Mouse (Mus musculus): ENCODE data around the gene Sez6l. TPM values are rescaled to one million over a fixed set of nuclear protein-coding genes. Genes with fewer than 3 reads are reported as not detected.
A peak's percentile ranks its signal among the peaks of the same experiment; 100 is the strongest.

The Sez6l gene
- polyA plus RNA-seq, 1 experiment from 2014 or later = 22.1 TPM

DNA sequence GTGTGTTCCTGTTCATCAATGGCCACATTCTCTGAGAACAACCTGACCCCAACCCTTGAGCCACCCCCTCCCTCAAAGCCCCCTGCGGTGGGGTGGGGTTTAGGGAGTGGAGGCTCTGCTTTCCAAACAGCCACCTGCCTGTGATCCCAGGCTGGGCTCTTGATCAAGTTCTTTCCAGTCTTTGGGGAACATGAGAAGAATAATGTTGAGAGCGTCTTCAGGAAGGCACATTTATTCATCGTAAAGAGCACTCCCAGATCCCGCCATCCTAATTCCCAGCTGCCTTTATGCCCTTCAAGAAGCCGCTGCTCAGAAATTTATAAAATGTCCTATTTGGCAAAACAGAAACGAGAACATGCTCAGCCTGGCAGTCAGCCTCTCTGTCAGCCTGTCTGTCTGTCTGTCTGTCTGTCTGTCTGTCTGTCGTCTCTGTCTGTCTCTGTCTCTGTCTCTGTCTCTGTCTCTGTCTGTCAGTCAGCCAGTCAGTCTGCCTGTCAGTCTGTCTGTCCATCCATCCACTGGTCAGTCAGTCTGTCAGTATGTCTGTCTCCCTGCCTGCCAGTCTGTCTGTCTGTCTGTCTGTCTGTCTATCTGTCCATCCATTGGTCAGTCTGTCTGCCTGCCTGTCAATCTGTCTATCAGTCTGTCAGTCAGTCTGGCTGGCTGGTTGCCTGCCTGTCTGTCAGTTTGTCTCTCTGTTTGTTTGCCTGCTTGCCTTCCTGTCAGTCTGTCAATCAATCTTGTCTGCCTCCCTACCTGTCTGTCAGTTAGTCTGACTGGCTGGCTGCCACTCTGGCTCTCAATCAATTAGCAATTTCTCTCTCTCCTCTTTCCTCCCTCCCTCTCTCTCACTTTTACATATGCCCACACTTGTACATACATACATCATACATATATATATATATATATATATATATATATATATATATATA, 19.0 kb upstream of the Sez6l start:
- H3K4me1 ChIP-seq (ENCODE audit: control insufficient read depth, insufficient read depth, low read length) = peaks cover 11% of the 10 kb centered on the region
- H3K9ac ChIP-seq (ENCODE audit: low read length) = no peak overlapping the region
- no peak for ATAC-seq
- H3K27ac ChIP-seq (ENCODE audit: low read depth, low read length) = no peak overlapping the region
- no peaks in the 10 kb centered on the region for H3K27me3 ChIP-seq (replicated peaks; ENCODE audit: control insufficient read depth, insufficient read depth, low read length)
- no peaks in the 10 kb centered on the region for H3K9me3 ChIP-seq (replicated peaks; ENCODE audit: control insufficient read depth, low read length)
- 62% methylated on average over 7 of the region's 7 CpGs for WGBS
- H3K4me2 ChIP-seq (ENCODE audit: low read length) = no peak overlapping the region
- no peak overlapping the region for H3K4me3 ChIP-seq (ENCODE audit: low read depth, low read length)
- DNase-seq (ENCODE audit: low spot score) = peak; percentile 35
- H3K36me3 ChIP-seq (ENCODE audit: control insufficient read depth, insufficient read depth, low read length) = no peaks in the 10 kb centered on the region

DNA sequence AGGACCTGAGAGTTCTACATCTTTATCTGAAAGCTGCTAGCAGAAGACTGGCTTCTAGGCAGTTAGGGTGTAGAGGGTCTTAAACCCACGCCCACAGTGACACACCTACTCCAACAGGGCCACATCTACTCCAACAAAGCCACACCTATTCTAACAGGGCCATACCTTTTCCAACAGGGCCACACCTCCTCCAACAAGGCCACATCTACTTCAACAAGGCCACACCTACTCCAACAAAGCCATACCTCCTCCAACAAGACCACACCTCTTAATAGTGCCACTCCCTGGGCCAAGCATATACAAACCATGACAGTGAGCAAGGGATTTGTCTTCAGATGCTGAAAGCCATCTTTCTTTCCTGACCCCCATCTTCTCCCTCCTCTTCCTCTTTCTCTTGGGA, 14.7 kb upstream of the Sez6l start:
- no peak overlapping the region for H3K27ac ChIP-seq (ENCODE audit: low read depth, low read length)
- ATAC-seq = no peak
- H3K4me2 ChIP-seq (ENCODE audit: low read length) = no peak overlapping the region
- no peak overlapping the region for H3K4me3 ChIP-seq (ENCODE audit: low read depth, low read length)
- H3K27me3 ChIP-seq (replicated peaks; ENCODE audit: control insufficient read depth, insufficient read depth, low read length) = no peaks in the 10 kb centered on the region
- no peaks in the 10 kb centered on the region for H3K9me3 ChIP-seq (replicated peaks; ENCODE audit: control insufficient read depth, low read length)
- no peak for DNase-seq (ENCODE audit: low spot score)
- H3K36me3 ChIP-seq (ENCODE audit: control insufficient read depth, insufficient read depth, low read length) = no peaks in the 10 kb centered on the region
- whole genome bisulfite sequencing = 88% methylated on average over 1 of the region's 1 CpGs
- H3K4me1 ChIP-seq (ENCODE audit: control insufficient read depth, insufficient read depth, low read length) = peaks cover 6% of the 10 kb centered on the region
- H3K9ac ChIP-seq (ENCODE audit: low read length) = no peak overlapping the region

DNA sequence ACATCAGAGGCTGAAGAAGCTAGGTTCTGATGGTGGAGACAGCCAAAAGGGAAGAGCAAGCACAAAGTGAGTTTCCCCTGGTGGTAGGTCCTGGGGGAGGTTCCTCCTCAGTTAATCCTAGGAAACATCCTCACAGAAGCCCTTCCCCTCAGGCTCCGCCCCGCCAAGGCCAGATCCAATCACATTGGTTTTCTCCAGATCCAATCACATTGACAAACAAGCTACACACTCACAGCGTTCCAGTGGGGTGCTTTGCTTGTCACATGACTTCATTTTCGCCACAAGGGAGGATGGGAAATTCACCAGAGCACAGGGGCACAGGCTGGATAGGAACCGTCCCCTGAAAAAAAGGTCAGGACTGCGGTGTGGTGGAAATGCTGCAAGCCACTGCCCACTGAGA, 9.1 kb upstream of the Sez6l start:
- Histone ChIP-seq H3K27ac (ENCODE audit: low read depth, low read length) (no peak overlapping the region), H3K9ac (ENCODE audit: low read length) (no peak overlapping the region), H3K36me3 (ENCODE audit: control insufficient read depth, insufficient read depth, low read length) (no peaks in the 10 kb centered on the region), H3K4me1 (ENCODE audit: control insufficient read depth, insufficient read depth, low read length) (peaks cover 7% of the 10 kb centered on the region), H3K27me3 (replicated peaks; ENCODE audit: control insufficient read depth, insufficient read depth, low read length) (no peaks in the 10 kb centered on the region), H3K4me3 (ENCODE audit: low read depth, low read length) (no peak overlapping the region), H3K9me3 (replicated peaks; ENCODE audit: control insufficient read depth, low read length) (no peaks in the 10 kb centered on the region), H3K4me2 (ENCODE audit: low read length) (no peak overlapping the region)
- DNase-seq (ENCODE audit: low spot score) (no peak), ATAC-seq (no peak)
- WGBS = 44% methylated on average over 6 of the region's 6 CpGs

DNA sequence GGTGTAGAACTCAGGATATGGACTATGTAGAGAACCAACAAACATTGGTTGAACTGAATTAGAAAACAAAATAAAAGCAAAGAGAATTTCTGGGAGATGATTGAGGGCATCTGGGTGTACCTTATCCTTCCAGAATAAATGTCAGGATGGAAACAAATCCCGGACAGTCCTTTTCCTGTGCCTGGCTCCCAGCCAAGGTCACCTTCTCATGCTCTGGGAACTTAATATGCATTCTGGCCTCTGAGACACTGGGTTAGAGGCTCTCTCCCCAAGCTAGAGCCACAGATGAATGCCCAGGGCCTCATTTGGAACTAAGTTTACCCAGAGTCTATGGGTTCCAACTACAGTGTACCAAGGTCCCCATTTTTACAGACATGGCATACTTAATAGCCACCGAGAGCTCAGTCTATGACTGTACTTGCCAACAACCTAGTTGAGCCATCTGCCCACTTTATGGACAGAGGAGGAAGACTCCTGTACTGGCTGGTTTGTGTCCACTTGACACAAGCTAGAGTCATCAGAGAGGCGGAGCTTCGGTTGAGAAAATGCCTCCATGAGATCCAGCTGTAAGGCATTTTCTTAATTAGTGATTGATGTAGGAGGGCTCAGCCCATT, 7.3 kb upstream of the Sez6l start:
- peak overlapping the region; percentile 55 for H3K27ac ChIP-seq (ENCODE audit: low read depth, low read length)
- DNase-seq (ENCODE audit: low spot score) = no peak

GRCm38 (mm10) chr5:112583304-112583703, 6.3 kb upstream of the Sez6l start:
- H3K9ac ChIP-seq (ENCODE audit: low read length) = no peak overlapping the region
- DNase-seq (ENCODE audit: low spot score) (peak; percentile 70), ATAC-seq (peak; percentile 57; the same call in 1 of the 2 replicates)
- H3K36me3 ChIP-seq (ENCODE audit: control insufficient read depth, insufficient read depth, low read length) = no peaks in the 10 kb centered on the region
- H3K9me3 ChIP-seq (replicated peaks; ENCODE audit: control insufficient read depth, low read length) = no peaks in the 10 kb centered on the region
- peaks cover 9% of the 10 kb centered on the region for H3K4me1 ChIP-seq (ENCODE audit: control insufficient read depth, insufficient read depth, low read length)
- H3K4me3 ChIP-seq (ENCODE audit: low read depth, low read length) = no peak overlapping the region
- 13% methylated on average over 9 of the region's 9 CpGs for WGBS
- H3K27me3 ChIP-seq (replicated peaks; ENCODE audit: control insufficient read depth, insufficient read depth, low read length) = no peaks in the 10 kb centered on the region
- peak overlapping the region; percentile 55; the same call in 1 of the 2 replicates for H3K27ac ChIP-seq (ENCODE audit: low read depth, low read length)
- peak overlapping the region; percentile 14; the same call in 1 of the 2 replicates for H3K4me2 ChIP-seq (ENCODE audit: low read length)

More for the DNA sequence above, 7.3 kb upstream of the Sez6l start:
- no peaks in the 10 kb centered on the region for H3K9me3 ChIP-seq (replicated peaks; ENCODE audit: control insufficient read depth, low read length)
- no peak overlapping the region for H3K4me2 ChIP-seq (ENCODE audit: low read length)
- 88% methylated on average over 4 of the region's 4 CpGs for whole genome bisulfite sequencing
- H3K36me3 ChIP-seq (ENCODE audit: control insufficient read depth, insufficient read depth, low read length) = no peaks in the 10 kb centered on the region
- no peak overlapping the region for H3K4me3 ChIP-seq (ENCODE audit: low read depth, low read length)
- H3K27me3 ChIP-seq (replicated peaks; ENCODE audit: control insufficient read depth, insufficient read depth, low read length) = no peaks in the 10 kb centered on the region
- ATAC-seq = no peak
- H3K9ac ChIP-seq (ENCODE audit: low read length) = no peak overlapping the region
- H3K4me1 ChIP-seq (ENCODE audit: control insufficient read depth, insufficient read depth, low read length) = peaks cover 5% of the 10 kb centered on the region; the same call in 1 of the 2 replicates

DNA sequence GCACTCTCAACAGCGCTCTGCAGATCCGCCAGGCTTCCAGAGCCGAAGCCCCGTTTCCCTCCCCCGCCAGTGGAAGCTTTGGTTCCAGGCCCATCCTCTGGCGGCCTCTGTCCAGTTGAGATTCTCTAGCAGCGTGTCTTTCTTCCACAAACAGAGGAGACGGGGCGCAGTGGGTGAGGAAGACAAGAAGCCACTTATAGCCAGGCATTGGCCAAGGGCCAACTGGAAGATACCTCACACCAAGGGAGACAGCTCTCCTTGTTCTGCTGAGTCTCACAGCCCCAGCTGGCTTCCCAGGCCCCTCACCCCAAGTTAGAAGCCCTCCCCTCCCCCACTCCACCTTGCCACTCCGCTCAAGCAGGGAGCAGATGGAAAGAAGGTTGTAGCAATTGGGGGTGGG, 765 bp upstream of the Sez6l start:
- ATAC-seq = peak; percentile 66; the same call in 1 of the 2 replicates
- 5% methylated on average over 10 of the region's 10 CpGs for WGBS
- H3K4me2 ChIP-seq (ENCODE audit: low read length) = peak overlapping the region; percentile 80
- DNase-seq (ENCODE audit: low spot score) = peak; percentile 87
- H3K9me3 ChIP-seq (replicated peaks; ENCODE audit: control insufficient read depth, low read length) = no peaks in the 10 kb centered on the region
- H3K27ac ChIP-seq (ENCODE audit: low read depth, low read length) = peak overlapping the region; percentile 88
- H3K36me3 ChIP-seq (ENCODE audit: control insufficient read depth, insufficient read depth, low read length) = no peaks in the 10 kb centered on the region
- H3K27me3 ChIP-seq (replicated peaks; ENCODE audit: control insufficient read depth, insufficient read depth, low read length) = no peaks in the 10 kb centered on the region
- peak overlapping the region; percentile 90 for H3K9ac ChIP-seq (ENCODE audit: low read length)
- peaks cover 24% of the 10 kb centered on the region for H3K4me1 ChIP-seq (ENCODE audit: control insufficient read depth, insufficient read depth, low read length)
- H3K4me3 ChIP-seq (ENCODE audit: low read depth, low read length) = peak overlapping the region; percentile 72

DNA sequence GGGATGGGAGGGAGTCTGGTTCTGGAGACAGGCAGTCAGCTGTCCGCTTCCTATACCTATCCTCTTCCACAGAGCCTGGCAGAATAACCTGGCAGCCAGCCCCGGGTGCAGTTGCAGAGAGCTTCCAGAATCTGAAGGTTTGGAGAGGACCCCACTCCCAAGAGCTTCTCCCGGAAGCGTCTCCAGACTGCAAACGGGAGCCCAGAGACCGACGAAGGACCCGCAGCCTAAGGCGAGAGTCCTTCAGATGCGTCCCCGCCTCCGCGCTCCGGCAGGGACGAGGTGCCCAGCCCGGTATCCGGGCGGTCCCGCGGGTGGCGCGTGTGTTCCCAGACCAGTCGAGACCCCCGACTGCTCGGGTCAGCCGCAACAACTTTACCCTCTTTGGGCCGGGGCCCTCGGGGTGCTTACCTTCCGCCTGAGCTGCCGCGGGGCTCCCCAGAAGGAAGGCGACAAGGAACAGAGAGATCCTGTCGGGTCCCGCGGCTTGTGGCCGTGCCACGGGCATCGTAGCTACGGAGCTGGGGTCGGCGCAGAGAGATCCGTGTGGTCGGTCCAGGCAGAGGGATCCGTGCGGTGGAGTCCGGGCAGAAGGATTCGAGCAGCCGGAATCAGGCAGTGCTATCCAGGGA, 508 bp downstream of the Sez6l start:
- H3K9ac ChIP-seq (ENCODE audit: low read length) = peak overlapping the region; percentile 90
- H3K9me3 ChIP-seq (replicated peaks; ENCODE audit: control insufficient read depth, low read length) = no peaks in the 10 kb centered on the region
- DNase-seq (ENCODE audit: low spot score) (peak; percentile 62), ATAC-seq (peak; percentile 24)
- H3K36me3 ChIP-seq (ENCODE audit: control insufficient read depth, insufficient read depth, low read length) = no peaks in the 10 kb centered on the region
- peaks cover 24% of the 10 kb centered on the region for H3K4me1 ChIP-seq (ENCODE audit: control insufficient read depth, insufficient read depth, low read length)
- WGBS = under 1% methylated on average over 48 of the region's 48 CpGs
- H3K27me3 ChIP-seq (replicated peaks; ENCODE audit: control insufficient read depth, insufficient read depth, low read length) = no peaks in the 10 kb centered on the region
- H3K4me3 ChIP-seq (ENCODE audit: low read depth, low read length) = peak overlapping the region; percentile 72
- H3K4me2 ChIP-seq (ENCODE audit: low read length) = peak overlapping the region; percentile 80
- peak overlapping the region; percentile 88 for H3K27ac ChIP-seq (ENCODE audit: low read depth, low read length)

- 4% methylated on average over 12 of the region's 12 CpGs for WGBS
- Histone ChIP-seq H3K4me3 (ENCODE audit: low read depth, low read length) (peak overlapping the region; percentile 72), H3K4me1 (ENCODE audit: control insufficient read depth, insufficient read depth, low read length) (peaks cover 24% of the 10 kb centered on the region), H3K4me2 (ENCODE audit: low read length) (peak overlapping the region; percentile 80), H3K36me3 (ENCODE audit: control insufficient read depth, insufficient read depth, low read length) (no peaks in the 10 kb centered on the region), H3K9ac (ENCODE audit: low read length) (peak overlapping the region; percentile 90), H3K9me3 (replicated peaks; ENCODE audit: control insufficient read depth, low read length) (no peaks in the 10 kb centered on the region), H3K27ac (ENCODE audit: low read depth, low read length) (no peak overlapping the region), H3K27me3 (replicated peaks; ENCODE audit: control insufficient read depth, insufficient read depth, low read length) (no peaks in the 10 kb centered on the region)
- ATAC-seq (no peak), DNase-seq (ENCODE audit: low spot score) (peak; percentile 41)
These were observed 1.7 kb downstream of the Sez6l start for GRCm38 (mm10) chr5:112575151-112575915.
